18 mouse cellular contexts compared by ENCODE assay signal in genomic region chr11:106286987-106287386, GRCm38 (mm10). TPM values are rescaled to one million over a fixed set of nuclear protein-coding genes. Genes with fewer than 3 reads are reported as not detected.
DNase-seq lines count a peak whose midpoint lies in the region; ATAC-seq and TF ChIP-seq lines count a peak whose summit lies in the region.
"Had no signal": no experiment of that assay in that cellular context is flagged by ENCODE, and none has a peak within 500 bp of the region (broad histone marks: within the 10 kb centered on the region; RNA-seq: fewer than 3 reads in every experiment).

No protein-coding gene starts in this region.

- no peak overlapping the region for H3K4me2 ChIP-seq in forebrain, embryonic 13.5 days
- no peak overlapping the region for H3K4me2 ChIP-seq in forebrain, embryonic 11.5 days (ENCODE audit: low read depth, low read length, severe bottlenecking)
- H3K4me2 ChIP-seq in limb, embryonic 14.5 days (replicated peaks; ENCODE audit: low read depth, low read length, severe bottlenecking): no peak overlapping the region
- H3K4me2 ChIP-seq: hindbrain, embryonic 14.5 days; liver, embryonic 13.5 days; midbrain, embryonic 13.5 days had no signal

- no peaks in the 10 kb centered on the region for H3K27me3 ChIP-seq in forebrain, embryonic 13.5 days
- no peaks in the 10 kb centered on the region for H3K27me3 ChIP-seq in forebrain, embryonic 11.5 days (ENCODE audit: control insufficient read depth, insufficient read depth, low read length)
- H3K27me3 ChIP-seq in limb, embryonic 14.5 days (ENCODE audit: control insufficient read depth, insufficient read depth, low read length): no peaks in the 10 kb centered on the region
- H3K27me3 ChIP-seq: liver, embryonic 13.5 days; midbrain, embryonic 13.5 days had no signal

- no peaks in the 10 kb centered on the region for H3K36me3 ChIP-seq in forebrain, embryonic 13.5 days (ENCODE audit: poor library complexity, severe bottlenecking)
- no peaks in the 10 kb centered on the region for H3K36me3 ChIP-seq in forebrain, embryonic 11.5 days (ENCODE audit: control insufficient read depth, insufficient read depth, low read length)
- no peaks in the 10 kb centered on the region for H3K36me3 ChIP-seq in limb, embryonic 14.5 days (ENCODE audit: control insufficient read depth, insufficient read depth, low read length)
- H3K36me3 ChIP-seq: liver, embryonic 13.5 days; midbrain, embryonic 13.5 days had no signal

- DNase-seq in forebrain, embryonic 11.5 days (ENCODE audit: low spot score): no peak
- DNase-seq in lung, postnatal 10 days: peak; percentile 37
- no peak for DNase-seq in lung, postnatal 25 days (ENCODE audit: low spot score)
- peak; percentile 84 for DNase-seq in cerebellum, adult 8-10 months
- peak; percentile 70 for DNase-seq in limb, embryonic 14.5 days (ENCODE audit: low spot score)
- DNase-seq in c-Kit-positive CD71-positive TER-119-positive erythroid progenitor cells, embryonic 14.5 days (ENCODE audit: low spot score): no peak
- DNase-seq in ovary, postnatal 14 days (ENCODE audit: low spot score): no peak
- DNase-seq: adrenal gland, postnatal 10 days; heart, adult 18-20 months; kidney, adult 18-20 months; liver, embryonic 13.5 days; thymus, postnatal 36 days had no signal

- WGBS in forebrain, embryonic 13.5 days: 68% methylated on average over 11 of the region's 11 CpGs
- 81% methylated on average over 11 of the region's 11 CpGs for WGBS in forebrain, embryonic 11.5 days
- WGBS in limb, embryonic 14.5 days: 54% methylated on average over 11 of the region's 11 CpGs

- no peak overlapping the region for H3K4me3 ChIP-seq in forebrain, embryonic 13.5 days
- H3K4me3 ChIP-seq in forebrain, embryonic 11.5 days (ENCODE audit: low read depth, low read length): no peak overlapping the region
- no peak overlapping the region for H3K4me3 ChIP-seq in limb, embryonic 14.5 days (replicated peaks; ENCODE audit: low read length)
- H3K4me3 ChIP-seq: liver, embryonic 13.5 days; midbrain, embryonic 13.5 days had no signal

- no peak overlapping the region for H3K27ac ChIP-seq in forebrain, embryonic 13.5 days
- H3K27ac ChIP-seq in forebrain, embryonic 11.5 days (ENCODE audit: low read depth, low read length): no peak overlapping the region
- peak overlapping the region; percentile 79 for H3K27ac ChIP-seq in limb, embryonic 14.5 days (replicated peaks; ENCODE audit: low read depth, low read length)
- H3K27ac ChIP-seq: hindbrain, embryonic 14.5 days; liver, embryonic 13.5 days; macrophage; midbrain, embryonic 13.5 days had no signal

- H3K9me3 ChIP-seq in forebrain, embryonic 13.5 days (replicated peaks): no peaks in the 10 kb centered on the region
- H3K9me3 ChIP-seq in forebrain, embryonic 11.5 days (ENCODE audit: control insufficient read depth, low read length): no peaks in the 10 kb centered on the region
- H3K9me3 ChIP-seq in limb, embryonic 14.5 days (ENCODE audit: control insufficient read depth, low read length): no peaks in the 10 kb centered on the region
- H3K9me3 ChIP-seq: liver, embryonic 13.5 days; midbrain, embryonic 13.5 days had no signal

- TF ChIP-seq POLR2A in limb, embryonic 14.5 days (IDR thresholded peaks at IDR 0.05; ENCODE audit: borderline replicate concordance, extremely low read depth, insufficient read depth, insufficient read length): no peak

- 0 out of 2 replicates have a peak overlapping the region, but pooled peaks have one; percentile 21 for H3K9ac ChIP-seq in forebrain, embryonic 13.5 days
- H3K9ac ChIP-seq in forebrain, embryonic 11.5 days (ENCODE audit: low read length): no peak overlapping the region
- no peak overlapping the region for H3K9ac ChIP-seq in limb, embryonic 14.5 days (ENCODE audit: low read depth, low read length, severe bottlenecking)
- H3K9ac ChIP-seq: hindbrain, embryonic 14.5 days; liver, embryonic 13.5 days; midbrain, embryonic 13.5 days had no signal

- no peak for ATAC-seq in forebrain, embryonic 13.5 days
- no peak for ATAC-seq in forebrain, embryonic 11.5 days (replicated peaks; ENCODE audit: low FRiP score)
- no peak for ATAC-seq in limb, embryonic 14.5 days (ENCODE audit: low FRiP score, low read depth)
- ATAC-seq: midbrain, embryonic 13.5 days had no signal

- peaks cover 9% of the 10 kb centered on the region for H3K4me1 ChIP-seq in forebrain, embryonic 13.5 days
- H3K4me1 ChIP-seq in forebrain, embryonic 11.5 days (replicated peaks; ENCODE audit: control insufficient read depth, insufficient read depth, low read length): no peaks in the 10 kb centered on the region
- 0 out of 2 replicates have a peak, but pooled peaks cover 7% of the 10 kb centered on the region for H3K4me1 ChIP-seq in limb, embryonic 14.5 days (ENCODE audit: control insufficient read depth, insufficient read depth, low read length)
- H3K4me1 ChIP-seq: liver, embryonic 13.5 days; midbrain, embryonic 13.5 days had no signal

RNA-seq across cellular contexts. Expression of gene Tcam1, which starts 10.5 kb away (rescaled TPM):
- 0.10 and 0.14 TPM in 2 replicates for polyA plus RNA-seq in forebrain, embryonic 13.5 days (2015; fragmentation: Nextera tagmentation; extraction: Ambion mirVana)
- 0.15 and 0.29 TPM in 2 replicates for polyA plus RNA-seq in forebrain, embryonic 11.5 days (2014; fragmentation: Nextera tagmentation; extraction: Ambion mirVana)
- 0.78 and 1.0 TPM in 2 replicates for polyA plus RNA-seq in limb, embryonic 14.5 days (2012; rRNA removed)
- polyA plus RNA-seq in limb, embryonic 14.5 days (2014; fragmentation: Nextera tagmentation; extraction: Ambion mirVana): 0.22 and 0.66 TPM in 2 replicates
- polyA plus RNA-seq: heart, postnatal 0 days had no signal

RNA-seq across cellular contexts. Expression of gene Smarcd2, which starts 14.2 kb away (rescaled TPM):
- 14.2 and 14.3 TPM in 2 replicates for polyA plus RNA-seq in forebrain, embryonic 13.5 days (2015; fragmentation: Nextera tagmentation; extraction: Ambion mirVana)
- polyA plus RNA-seq in forebrain, embryonic 11.5 days (2014; fragmentation: Nextera tagmentation; extraction: Ambion mirVana): 27.2 and 27.7 TPM in 2 replicates
- polyA plus RNA-seq in limb, embryonic 14.5 days (2012; rRNA removed): 184 and 203 TPM in 2 replicates
- polyA plus RNA-seq in limb, embryonic 14.5 days (2014; fragmentation: Nextera tagmentation; extraction: Ambion mirVana): 114 and 130 TPM in 2 replicates

RNA-seq across cellular contexts. Expression of gene Gh, which starts 14.7 kb away (rescaled TPM):
- polyA plus RNA-seq in forebrain, embryonic 13.5 days (2015; fragmentation: Nextera tagmentation; extraction: Ambion mirVana): not detected in 2 replicates
- not detected in 2 replicates for polyA plus RNA-seq in forebrain, embryonic 11.5 days (2014; fragmentation: Nextera tagmentation; extraction: Ambion mirVana)
- not detected in 2 replicates for polyA plus RNA-seq in limb, embryonic 14.5 days (2012; rRNA removed)
- polyA plus RNA-seq in limb, embryonic 14.5 days (2014; fragmentation: Nextera tagmentation; extraction: Ambion mirVana): not detected in 2 replicates
- polyA plus RNA-seq: heart, postnatal 0 days; hindbrain, embryonic 14.5 days; liver, embryonic 13.5 days; macrophage; midbrain, embryonic 13.5 days; stomach, embryonic 14.5 days had no signal

RNA-seq across cellular contexts. Expression of gene Cd79b, which starts 27.6 kb away (rescaled TPM):
- 0.27 and 0.49 TPM in 2 replicates for polyA plus RNA-seq in forebrain, embryonic 13.5 days (2015; fragmentation: Nextera tagmentation; extraction: Ambion mirVana)
- polyA plus RNA-seq in forebrain, embryonic 11.5 days (2014; fragmentation: Nextera tagmentation; extraction: Ambion mirVana): 0.31 and 0.79 TPM in 2 replicates
- polyA plus RNA-seq in limb, embryonic 14.5 days (2012; rRNA removed): 2.6 and 2.7 TPM in 2 replicates
- 3.0 and 5.0 TPM in 2 replicates for polyA plus RNA-seq in limb, embryonic 14.5 days (2014; fragmentation: Nextera tagmentation; extraction: Ambion mirVana)

RNA-seq across cellular contexts. Expression of gene Psmc5, which starts 31.0 kb away (rescaled TPM):
- 322 and 348 TPM in 2 replicates for polyA plus RNA-seq in forebrain, embryonic 13.5 days (2015; fragmentation: Nextera tagmentation; extraction: Ambion mirVana)
- 368 and 384 TPM in 2 replicates for polyA plus RNA-seq in forebrain, embryonic 11.5 days (2014; fragmentation: Nextera tagmentation; extraction: Ambion mirVana)
- polyA plus RNA-seq in limb, embryonic 14.5 days (2012; rRNA removed): 123 and 186 TPM in 2 replicates
- polyA plus RNA-seq in limb, embryonic 14.5 days (2014; fragmentation: Nextera tagmentation; extraction: Ambion mirVana): 244 and 253 TPM in 2 replicates

Comparison
In these comparisons a context has a peak if more than half of its experiments do, and no peak if none do; other contexts are left out.
1. DNase-seq: peak in lung, postnatal 10 days (single experiment), cerebellum, adult 8-10 months (single experiment) and limb, embryonic 14.5 days (single experiment); none in forebrain, embryonic 11.5 days (single experiment), lung, postnatal 25 days (single experiment), c-Kit-positive CD71-positive TER-119-positive erythroid progenitor cells, embryonic 14.5 days (single experiment) and ovary, postnatal 14 days (single experiment).